Mouse (Mus musculus) CH12F3 (cell line): Measurements from ENCODE around the gene Cd40lg.

Experiments used
- in situ Hi-C: fragments of 300-500 bp; cut with MboI; formaldehyde crosslinking; loops from 2 replicates; pipeline ENCODE4 v1.14.3; 2020; ENCODE audit warnings: low sequenced_read_pairs

Gene Cd40lg

GRCm38 (mm10) chrX:57211876-57212275 is at the start of gene Cd40lg:
Gene Cd40lg (plus strand): TSS chrX:57212143.
- in situ Hi-C loops = no loop called here

- in situ Hi-C loops = no loop called here
Observed at GRCm38 (mm10) chrX:57166549-57166948, 45.4 kb upstream of the Cd40lg start.

- in situ Hi-C loops = no loop called here
Observed at GRCm38 (mm10) chrX:57171269-57171668, 40.7 kb upstream of the Cd40lg start.

- in situ Hi-C loops = no loop called here
Observed at GRCm38 (mm10) chrX:57177225-57177779, 34.6 kb upstream of the Cd40lg start.

GRCm38 (mm10) chrX:57182470-57182869 is 29.5 kb upstream of the Cd40lg start:
- in situ Hi-C loops = no loop called here

- in situ Hi-C loops = no loop called here
Observed at GRCm38 (mm10) chrX:57183359-57183758, 28.6 kb upstream of the Cd40lg start.

GRCm38 (mm10) chrX:57187301-57187700 is 24.6 kb upstream of the Cd40lg start:
- in situ Hi-C loops = no loop called here

- in situ Hi-C loops = no loop called here
Observed at GRCm38 (mm10) chrX:57189335-57189734, 22.6 kb upstream of the Cd40lg start.

- in situ Hi-C loops = no loop called here
Observed at GRCm38 (mm10) chrX:57196319-57196718, 15.6 kb upstream of the Cd40lg start.

- in situ Hi-C loops = no loop called here
Observed at GRCm38 (mm10) chrX:57198036-57198435, 13.9 kb upstream of the Cd40lg start.

- in situ Hi-C loops = no loop called here
Observed at GRCm38 (mm10) chrX:57200397-57200796, 11.5 kb upstream of the Cd40lg start.

- in situ Hi-C loops = no loop called here
Observed at GRCm38 (mm10) chrX:57210591-57210990, 1.4 kb upstream of the Cd40lg start.

- in situ Hi-C loops = no loop called here
Observed at GRCm38 (mm10) chrX:57212862-57213261, 919 bp downstream of the Cd40lg start.

GRCm38 (mm10) chrX:57215495-57215894 is 3.6 kb downstream of the Cd40lg start:
- in situ Hi-C loops = no loop called here

- in situ Hi-C loops = no loop called here
Observed at GRCm38 (mm10) chrX:57216271-57216670, 4.3 kb downstream of the Cd40lg start.

GRCm38 (mm10) chrX:57219563-57219962 is 7.6 kb downstream of the Cd40lg start:
- in situ Hi-C loops = no loop called here

- in situ Hi-C loops = no loop called here
Observed at GRCm38 (mm10) chrX:57221881-57222280, 9.9 kb downstream of the Cd40lg start.

- in situ Hi-C loops = no loop called here
Observed at GRCm38 (mm10) chrX:57223301-57223700, 11.4 kb downstream of the Cd40lg start.

- in situ Hi-C loops = no loop called here
Observed at GRCm38 (mm10) chrX:57228178-57228577, 16.2 kb downstream of the Cd40lg start.

GRCm38 (mm10) chrX:57233596-57233995 is 21.7 kb downstream of the Cd40lg start:
- in situ Hi-C loops = no loop called here

- in situ Hi-C loops = no loop called here
Observed at GRCm38 (mm10) chrX:57235982-57236381, 24.0 kb downstream of the Cd40lg start.

- in situ Hi-C loops = no loop called here
Observed at GRCm38 (mm10) chrX:57238572-57238971, 26.6 kb downstream of the Cd40lg start.

GRCm38 (mm10) chrX:57253329-57254055 is 41.5 kb downstream of the Cd40lg start:
- in situ Hi-C loops = no loop called here
